In the genomic region with DNA sequence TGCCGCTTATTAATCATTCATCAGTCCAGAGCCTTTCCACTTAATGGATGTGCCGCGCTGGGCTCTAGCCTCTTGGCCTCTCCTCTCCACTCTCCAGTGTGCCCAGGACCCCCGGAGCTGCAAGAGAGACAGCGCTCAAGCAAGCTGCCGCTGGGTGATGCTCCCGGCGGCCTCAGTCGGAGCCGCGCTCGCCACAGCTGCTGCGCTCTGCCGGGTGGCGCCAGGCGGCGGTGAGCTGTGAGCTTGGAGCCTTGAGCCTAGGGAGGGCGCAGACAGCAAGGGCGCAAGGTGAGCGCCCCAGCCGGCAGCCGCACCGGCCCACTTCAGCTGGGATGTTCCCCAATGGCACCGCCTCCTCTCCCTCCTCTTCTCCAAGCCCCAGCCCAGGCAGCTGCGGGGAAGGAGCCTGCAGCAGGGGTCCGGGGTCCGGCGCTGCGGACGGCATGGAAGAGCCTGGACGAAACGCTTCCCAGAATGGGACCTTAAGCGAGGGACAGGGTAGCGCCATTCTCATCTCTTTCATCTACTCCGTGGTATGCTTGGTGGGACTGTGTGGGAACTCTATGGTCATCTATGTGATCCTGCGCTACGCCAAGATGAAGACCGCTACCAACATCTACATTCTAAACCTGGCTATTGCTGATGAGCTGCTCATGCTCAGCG, we compare ENCODE assay signal across 8 mouse cellular contexts. TPM values are rescaled to one million over a fixed set of nuclear protein-coding genes. Genes with fewer than 3 reads are reported as not detected.
A peak's percentile ranks its signal among the peaks of the same experiment; 100 is the strongest.
DNase-seq lines count a peak whose midpoint lies in the region; ATAC-seq lines count a peak whose summit lies in the region.

No protein-coding gene starts in this region.

- peaks cover 30% of the 10 kb centered on the region for H3K4me1 ChIP-seq in forebrain, embryonic 15.5 days
- H3K4me1 ChIP-seq in kidney, embryonic 15.5 days, result peaks cover 33% of the 10 kb centered on the region
- 0 out of 2 replicates have a peak, but pooled peaks cover 5% of the 10 kb centered on the region for H3K4me1 ChIP-seq in liver, embryonic 13.5 days (replicated peaks)

- H3K9ac ChIP-seq in forebrain, embryonic 15.5 days (replicated peaks), result peak overlapping the region; percentile 53
- H3K9ac ChIP-seq in kidney, embryonic 15.5 days, result no peak overlapping the region
- H3K9ac ChIP-seq in liver, embryonic 13.5 days, result no peak overlapping the region

- no peaks in the 10 kb centered on the region for H3K36me3 ChIP-seq in forebrain, embryonic 15.5 days
- no peaks in the 10 kb centered on the region for H3K36me3 ChIP-seq in kidney, embryonic 15.5 days
- no peaks in the 10 kb centered on the region for H3K36me3 ChIP-seq in liver, embryonic 13.5 days

- peak; percentile 10 for DNase-seq in thymus, postnatal 4 days
- DNase-seq in thymus, postnatal 14 days, result no peak
- no peak for DNase-seq in liver, embryonic 13.5 days
- peak; percentile 23 to 44 for DNase-seq in right cerebral cortex, adult 2 months (ENCODE audit: low spot score in 2 of 2)
- DNase-seq in urinary bladder, postnatal 4 days (ENCODE audit: low spot score in 2 of 2), result no peak
- DNase-seq in testis, postnatal 10 days (ENCODE audit: low spot score), result no peak

- H3K27me3 ChIP-seq in forebrain, embryonic 15.5 days, result peaks cover 31% of the 10 kb centered on the region
- H3K27me3 ChIP-seq in kidney, embryonic 15.5 days, result peaks cover 41% of the 10 kb centered on the region
- H3K27me3 ChIP-seq in liver, embryonic 13.5 days, result peaks cover 46% of the 10 kb centered on the region

- peak; percentile 72 for ATAC-seq in forebrain, embryonic 15.5 days (replicated peaks)
- peak; percentile 58 for ATAC-seq in kidney, embryonic 15.5 days (replicated peaks; ENCODE audit: low FRiP score)
- no peak for ATAC-seq in liver, embryonic 13.5 days (ENCODE audit: low read depth)

- peak overlapping the region; percentile 55 for H3K4me3 ChIP-seq in forebrain, embryonic 15.5 days
- peak overlapping the region; percentile 48 for H3K4me3 ChIP-seq in kidney, embryonic 15.5 days (replicated peaks)
- peak overlapping the region; percentile 11 for H3K4me3 ChIP-seq in liver, embryonic 13.5 days (replicated peaks)

- no peak overlapping the region for H3K27ac ChIP-seq in forebrain, embryonic 15.5 days (replicated peaks)
- no peak overlapping the region for H3K27ac ChIP-seq in kidney, embryonic 15.5 days
- no peak overlapping the region for H3K27ac ChIP-seq in liver, embryonic 13.5 days

- H3K9me3 ChIP-seq in forebrain, embryonic 15.5 days, result no peaks in the 10 kb centered on the region
- H3K9me3 ChIP-seq in kidney, embryonic 15.5 days (replicated peaks), result no peaks in the 10 kb centered on the region
- H3K9me3 ChIP-seq in liver, embryonic 13.5 days (replicated peaks), result no peaks in the 10 kb centered on the region

- 0% methylated on average over 39 of the region's 39 CpGs for WGBS in forebrain, embryonic 15.5 days
- WGBS in kidney, embryonic 15.5 days, result under 1% methylated on average over 39 of the region's 39 CpGs
- WGBS in liver, embryonic 13.5 days (ENCODE audit: insufficient replicate concordance), result 2% methylated on average over 39 of the region's 39 CpGs

- peak overlapping the region; percentile 98 for H3K4me2 ChIP-seq in forebrain, embryonic 15.5 days (replicated peaks)
- H3K4me2 ChIP-seq in kidney, embryonic 15.5 days, result peak overlapping the region; percentile 89
- peak overlapping the region; percentile 46 for H3K4me2 ChIP-seq in liver, embryonic 13.5 days

RNA-seq across cellular contexts. Expression of a gene that starts 0.8 kb away (rescaled TPM):
- polyA plus RNA-seq in forebrain, embryonic 15.5 days (2015; fragmentation: Nextera tagmentation; extraction: Ambion mirVana), result 6.5 and 6.8 TPM in 2 replicates
- 1.1 and 1.5 TPM in 2 replicates for polyA plus RNA-seq in kidney, embryonic 15.5 days (2015; fragmentation: Nextera tagmentation; extraction: Ambion mirVana)
- polyA plus RNA-seq in liver, embryonic 13.5 days (2015; fragmentation: Nextera tagmentation; extraction: Ambion mirVana), result not detected in 2 replicates

RNA-seq across cellular contexts. Expression of a gene that starts 56.7 kb away (rescaled TPM):
- polyA plus RNA-seq in forebrain, embryonic 15.5 days (2015; fragmentation: Nextera tagmentation; extraction: Ambion mirVana), result 4.3 and 4.6 TPM in 2 replicates
- 12.0 and 12.3 TPM in 2 replicates for polyA plus RNA-seq in kidney, embryonic 15.5 days (2015; fragmentation: Nextera tagmentation; extraction: Ambion mirVana)
- polyA plus RNA-seq in liver, embryonic 13.5 days (2015; fragmentation: Nextera tagmentation; extraction: Ambion mirVana), result 4.2 and 5.4 TPM in 2 replicates

Comparison
In these comparisons a context has a peak if more than half of its experiments do, and no peak if none do; other contexts are left out.
1. DNase-seq: peak in thymus, postnatal 4 days (single experiment) and right cerebral cortex, adult 2 months (2 of 2); none in thymus, postnatal 14 days (single experiment), liver, embryonic 13.5 days (single experiment), urinary bladder, postnatal 4 days (0 of 2) and testis, postnatal 10 days (single experiment).
2. H3K4me2 ChIP-seq: peak in every context shown above with its lines; median percentile 98 in forebrain, embryonic 15.5 days; 89 in kidney, embryonic 15.5 days; 46 in liver, embryonic 13.5 days.
3. Peak in every context shown above with its lines, with median percentiles within 50 percentile points of each other: H3K4me3 ChIP-seq.